Mouse (Mus musculus) liver, embryonic 13.5 days (tissue): ENCODE measurements around the gene Gm815. TPM values are rescaled to one million over a fixed set of nuclear protein-coding genes. Genes with fewer than 3 reads are reported as not detected.

Source experiments
- ATAC-seq: fragments of 200-750 bp; cut with Nextera tagmentation; 2 replicates; pipeline ENCODE4 v1.8.0; 2017; ENCODE audit warnings: low read depth, mild to moderate bottlenecking, moderate number of reproducible peaks, moderate library complexity
- DNase-seq: peaks from one replicate; pipeline ENCODE4 v3.0.0; 2022
- H3K27ac ChIP-seq: fragments of 300-500 bp; sonication (generic); 2 replicates; pipeline ENCODE4 v1.5.1; 2015; ENCODE audit warnings: moderate library complexity, mild to moderate bottlenecking, inconsistent platforms
- H3K27me3 ChIP-seq: fragments of 300-500 bp; sonication (generic); 2 replicates; pipeline ENCODE4 v1.6.1; 2015; ENCODE audit warnings: mild to moderate bottlenecking, inconsistent platforms
- H3K36me3 ChIP-seq: fragments of 300-500 bp; sonication (generic); 2 replicates; pipeline ENCODE4 v1.6.1; 2015; ENCODE audit warnings: mild to moderate bottlenecking, inconsistent platforms
- H3K4me1 ChIP-seq: fragments of 300-500 bp; sonication (generic); replicated peaks from 2 replicates; pipeline ENCODE4 v1.6.1; 2015; ENCODE audit warnings: inconsistent platforms
- H3K4me2 ChIP-seq: fragments of 300-500 bp; sonication (generic); 2 replicates; pipeline ENCODE4 v1.6.1; 2015; ENCODE audit warnings: inconsistent platforms, mild to moderate bottlenecking, moderate library complexity
- H3K4me3 ChIP-seq: fragments of 300-500 bp; sonication (generic); replicated peaks from 2 replicates; pipeline ENCODE4 v1.5.1; 2015; ENCODE audit warnings: mild to moderate bottlenecking, inconsistent platforms
- H3K9ac ChIP-seq: fragments of 300-500 bp; sonication (generic); 2 replicates; pipeline ENCODE4 v1.6.1; 2015; ENCODE audit warnings: mild to moderate bottlenecking, inconsistent platforms
- H3K9me3 ChIP-seq: fragments of 300-500 bp; sonication (generic); replicated peaks from 2 replicates; pipeline ENCODE4 v1.6.1; 2016; ENCODE audit warnings: inconsistent platforms
- WGBS: fragments of 180-500 bp; shearing (Covaris S2); methylation state at CpG from one replicate; pipeline ENCODE4 v1.1.7; 2015; ENCODE audit not compliant: insufficient replicate concordance; 5-methylcytosine and 5-hydroxymethylcytosine counted together
- polyA plus RNA-seq: library from polyadenylated mRNA; unstranded; fragments of >200 nt; fragmentation: Nextera tagmentation; extraction: Ambion mirVana; gene quantifications from 2 replicates; pipeline ENCODE4 v1.2.1, GENCODE M21; 2015

Gene Gm815
- polyA plus RNA-seq, 1 experiment from 2014 or later = not detected

- no peaks in the 10 kb centered on the region for H3K9me3 ChIP-seq
- ATAC-seq = no peak
- 75% methylated on average over 10 of the region's 10 CpGs for WGBS
- H3K36me3 ChIP-seq = no peaks in the 10 kb centered on the region
- DNase-seq = no peak
- H3K4me1 ChIP-seq = no peaks in the 10 kb centered on the region
- H3K27ac ChIP-seq = no peak overlapping the region
- no peak overlapping the region for H3K4me3 ChIP-seq
- no peak overlapping the region for H3K4me2 ChIP-seq
- H3K9ac ChIP-seq = no peak overlapping the region
- H3K27me3 ChIP-seq = no peaks in the 10 kb centered on the region
Measured at GRCm38 (mm10) chr19:26881866-26882427, 3.7 kb upstream of the Gm815 start.

GRCm38 (mm10) chr19:26888171-26888570, 2.5 kb downstream of the Gm815 start:
- H3K4me1 ChIP-seq = no peaks in the 10 kb centered on the region
- 68% methylated on average over 9 of the region's 9 CpGs for WGBS
- H3K36me3 ChIP-seq = no peaks in the 10 kb centered on the region
- ATAC-seq (no peak), DNase-seq (no peak)
- no peak overlapping the region for H3K4me3 ChIP-seq
- H3K4me2 ChIP-seq = no peak overlapping the region
- no peak overlapping the region for H3K9ac ChIP-seq
- H3K9me3 ChIP-seq = no peaks in the 10 kb centered on the region
- H3K27ac ChIP-seq = no peak overlapping the region
- H3K27me3 ChIP-seq = no peaks in the 10 kb centered on the region

GRCm38 (mm10) chr19:26891306-26891964, 5.8 kb downstream of the Gm815 start:
- no peak overlapping the region for H3K4me3 ChIP-seq
- H3K4me1 ChIP-seq = no peaks in the 10 kb centered on the region
- no peaks in the 10 kb centered on the region for H3K36me3 ChIP-seq
- no peaks in the 10 kb centered on the region for H3K9me3 ChIP-seq
- DNase-seq = no peak
- no peak overlapping the region for H3K27ac ChIP-seq
- no peak for ATAC-seq
- 71% methylated on average over 9 of the region's 9 CpGs for WGBS
- H3K27me3 ChIP-seq = no peaks in the 10 kb centered on the region
- H3K9ac ChIP-seq = no peak overlapping the region
- H3K4me2 ChIP-seq = no peak overlapping the region

GRCm38 (mm10) chr19:26892861-26893260, 7.2 kb downstream of the Gm815 start:
- Histone ChIP-seq H3K36me3 (no peaks in the 10 kb centered on the region), H3K4me3 (no peak overlapping the region), H3K9ac (no peak overlapping the region), H3K27me3 (no peaks in the 10 kb centered on the region), H3K27ac (no peak overlapping the region), H3K9me3 (no peaks in the 10 kb centered on the region), H3K4me1 (no peaks in the 10 kb centered on the region), H3K4me2 (no peak overlapping the region)
- no peak for DNase-seq
- no peak for ATAC-seq
- WGBS = 52% methylated on average over 5 of the region's 5 CpGs

- WGBS = 50% methylated on average over 4 of the region's 4 CpGs
- H3K9ac ChIP-seq = no peak overlapping the region
- H3K27me3 ChIP-seq = no peaks in the 10 kb centered on the region
- H3K27ac ChIP-seq = no peak overlapping the region
- no peaks in the 10 kb centered on the region for H3K4me1 ChIP-seq
- H3K4me2 ChIP-seq = no peak overlapping the region
- ATAC-seq (no peak), DNase-seq (no peak)
- no peaks in the 10 kb centered on the region for H3K36me3 ChIP-seq
- no peak overlapping the region for H3K4me3 ChIP-seq
- no peaks in the 10 kb centered on the region for H3K9me3 ChIP-seq
Measured at GRCm38 (mm10) chr19:26902162-26902561, 16.5 kb downstream of the Gm815 start.

DNA sequence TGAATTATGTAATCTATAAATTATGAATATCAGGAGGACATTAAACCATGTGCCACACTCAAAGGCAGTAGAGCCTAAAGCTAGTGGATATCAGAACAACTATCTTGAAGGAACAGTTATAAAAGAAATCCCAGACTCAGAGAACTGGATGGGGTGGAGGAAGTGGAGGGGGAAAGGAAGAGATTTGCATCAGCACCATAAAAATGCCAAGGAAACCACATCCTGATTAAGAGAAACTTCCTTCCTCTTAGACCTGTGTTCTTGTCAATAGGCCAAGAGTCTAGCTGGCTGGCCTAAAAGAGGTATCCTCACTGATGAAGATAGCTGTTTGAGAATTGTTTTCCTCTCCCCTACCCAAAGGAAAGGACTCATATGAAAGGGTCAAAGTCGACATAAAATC, 28.6 kb downstream of the Gm815 start:
- ATAC-seq (no peak), DNase-seq (no peak)
- Histone ChIP-seq H3K4me1 (no peaks in the 10 kb centered on the region), H3K4me2 (no peak overlapping the region), H3K27me3 (no peaks in the 10 kb centered on the region), H3K27ac (no peak overlapping the region), H3K9me3 (no peaks in the 10 kb centered on the region), H3K36me3 (no peaks in the 10 kb centered on the region), H3K4me3 (no peak overlapping the region), H3K9ac (no peak overlapping the region)
- WGBS = 10% methylated on average over 1 of the region's 1 CpGs

- H3K36me3 ChIP-seq = no peaks in the 10 kb centered on the region
- DNase-seq = no peak
- no peaks in the 10 kb centered on the region for H3K4me1 ChIP-seq
Measured at GRCm38 (mm10) chr19:26920816-26921215, 35.1 kb downstream of the Gm815 start.

DNA sequence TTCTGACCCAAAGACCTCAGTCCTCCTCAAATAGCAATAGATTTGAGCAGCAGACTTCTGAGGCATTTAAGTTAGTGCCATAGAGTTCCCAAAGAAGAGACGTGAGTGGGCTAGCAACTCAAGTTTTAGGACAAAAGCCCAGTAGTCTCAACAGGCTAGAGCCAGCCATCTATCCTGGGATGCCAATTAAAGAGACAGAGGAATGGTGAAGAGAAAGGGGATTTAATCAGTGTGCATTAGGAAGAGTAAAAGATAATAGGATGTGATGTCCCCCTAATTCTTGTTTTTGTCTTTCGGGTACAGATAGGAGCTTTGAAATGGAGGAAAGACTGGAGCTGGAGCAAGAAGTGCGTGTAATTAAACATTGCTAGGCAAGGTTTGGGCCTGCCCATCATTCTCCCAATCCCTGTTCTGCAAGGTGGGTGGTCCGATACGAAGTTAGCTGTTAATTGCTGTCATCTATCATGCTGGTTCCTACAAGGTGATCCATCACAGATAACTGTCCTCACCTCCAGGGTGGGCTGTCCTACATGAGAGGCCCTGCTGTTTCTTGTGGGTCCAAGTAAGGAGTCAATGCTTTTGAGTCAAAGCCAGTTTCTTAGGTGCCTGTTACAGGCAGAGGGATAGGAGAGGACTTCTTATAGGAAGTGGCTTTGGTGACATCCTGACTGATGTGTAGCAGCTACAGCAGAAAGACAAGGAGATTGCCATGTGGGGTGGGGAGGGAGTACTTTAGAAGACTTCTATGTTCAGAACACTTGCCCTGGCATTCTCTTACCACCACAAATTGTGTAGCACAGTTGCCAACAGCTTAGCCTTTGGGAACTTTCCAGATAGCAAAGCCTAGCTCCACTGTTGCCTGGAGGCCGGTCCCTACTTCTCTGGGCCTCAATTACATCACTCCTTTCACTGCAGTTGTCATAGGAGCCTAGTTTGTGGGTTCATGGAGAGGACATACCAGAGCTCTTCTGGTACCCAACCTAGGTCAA, 44.9 kb downstream of the Gm815 start:
- 52% methylated on average over 6 of the region's 6 CpGs for WGBS
- H3K4me2 ChIP-seq = no peak overlapping the region
- no peaks in the 10 kb centered on the region for H3K36me3 ChIP-seq
- no peak for ATAC-seq
- H3K4me1 ChIP-seq = no peaks in the 10 kb centered on the region
- H3K9ac ChIP-seq = no peak overlapping the region
- H3K9me3 ChIP-seq = no peaks in the 10 kb centered on the region
- DNase-seq = no peak
- H3K27ac ChIP-seq = no peak overlapping the region
- H3K27me3 ChIP-seq = no peaks in the 10 kb centered on the region
- no peak overlapping the region for H3K4me3 ChIP-seq

More at GRCm38 (mm10) chr19:26920816-26921215, 35.1 kb downstream of the Gm815 start:
- no peak overlapping the region for H3K27ac ChIP-seq
- ATAC-seq = no peak
- H3K4me3 ChIP-seq = no peak overlapping the region
- no peaks in the 10 kb centered on the region for H3K27me3 ChIP-seq
- H3K9me3 ChIP-seq = no peaks in the 10 kb centered on the region
- no peak overlapping the region for H3K9ac ChIP-seq
- WGBS = 45% methylated on average over 2 of the region's 2 CpGs
- H3K4me2 ChIP-seq = no peak overlapping the region

DNA sequence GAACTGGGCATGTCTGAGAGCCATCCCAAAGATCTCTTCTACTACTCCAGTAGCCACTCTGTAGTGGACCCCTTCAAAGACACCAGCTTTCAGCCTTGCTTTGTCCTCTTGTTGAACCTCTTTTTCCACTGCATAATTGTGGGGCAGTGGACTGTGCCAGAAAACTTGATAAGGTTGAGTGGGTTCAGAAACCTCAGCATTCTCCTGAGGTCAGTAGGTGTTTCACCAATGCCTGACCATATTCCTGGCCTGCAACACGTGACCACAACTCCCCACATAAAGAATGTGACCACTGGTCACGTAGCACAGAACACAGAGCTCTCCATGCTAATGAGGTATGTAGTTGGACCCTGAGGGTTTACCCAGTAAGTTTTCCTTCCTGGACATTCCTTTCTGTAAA, 48.5 kb downstream of the Gm815 start:
- ATAC-seq = no peak
- H3K4me3 ChIP-seq = no peak overlapping the region
- no peaks in the 10 kb centered on the region for H3K36me3 ChIP-seq
- DNase-seq = no peak
- H3K27me3 ChIP-seq = no peaks in the 10 kb centered on the region
- H3K9ac ChIP-seq = no peak overlapping the region
- H3K4me1 ChIP-seq = no peaks in the 10 kb centered on the region
- no peaks in the 10 kb centered on the region for H3K9me3 ChIP-seq
- no peak overlapping the region for H3K4me2 ChIP-seq
- H3K27ac ChIP-seq = no peak overlapping the region
- 49% methylated on average over 2 of the region's 2 CpGs for WGBS
